Mouse (Mus musculus): ENCODE measurements at regions not wholly inside any gene's neighbourhood (a gene's known extent, or its start where the extent isn't known, plus 50 kb on each side); places are given as distances from the start of the nearest gene placed in this dataset.

DNA sequence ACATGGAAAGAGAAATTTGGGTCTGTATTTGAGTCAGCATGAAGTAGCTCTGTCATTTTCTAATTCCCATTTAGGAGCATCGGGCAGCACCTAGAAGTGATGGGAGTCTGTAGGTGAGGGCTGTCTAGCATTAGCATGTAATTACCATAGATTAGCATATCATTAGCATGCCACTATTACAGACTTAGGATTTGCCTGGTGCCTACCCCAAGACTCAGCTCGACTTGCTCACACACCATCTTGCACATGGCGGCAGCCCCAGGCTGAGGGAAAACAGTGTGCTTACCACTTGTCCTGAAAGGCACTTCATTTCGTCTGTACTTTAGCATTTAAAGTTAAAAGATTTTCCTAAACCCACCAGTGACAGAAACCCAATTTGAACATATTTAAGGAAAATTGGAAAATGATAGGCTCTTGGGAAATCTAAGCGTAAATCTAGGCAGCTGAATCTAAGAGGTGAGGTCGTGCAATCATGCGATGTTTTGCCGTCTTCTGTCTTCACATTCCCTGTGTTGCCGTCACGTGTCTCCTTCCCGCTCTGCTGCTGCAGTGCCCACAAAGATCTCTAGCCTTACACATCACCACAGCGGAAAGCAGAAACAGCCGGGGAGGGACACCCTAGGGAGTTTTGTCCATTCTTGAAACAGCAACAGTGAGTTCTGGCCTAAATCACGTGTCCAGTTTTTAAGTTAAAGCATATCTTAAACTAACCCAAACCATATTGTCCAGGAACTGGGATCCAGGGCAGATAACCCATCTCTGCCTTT, 101.2 kb upstream of the Tsc22d1 start:
- no peaks in the 10 kb centered on the region for H3K9me3 ChIP-seq (ENCODE audit: low read length)
- H3K27ac ChIP-seq (ENCODE audit: low read depth, low read length) = no peak overlapping the region

DNA sequence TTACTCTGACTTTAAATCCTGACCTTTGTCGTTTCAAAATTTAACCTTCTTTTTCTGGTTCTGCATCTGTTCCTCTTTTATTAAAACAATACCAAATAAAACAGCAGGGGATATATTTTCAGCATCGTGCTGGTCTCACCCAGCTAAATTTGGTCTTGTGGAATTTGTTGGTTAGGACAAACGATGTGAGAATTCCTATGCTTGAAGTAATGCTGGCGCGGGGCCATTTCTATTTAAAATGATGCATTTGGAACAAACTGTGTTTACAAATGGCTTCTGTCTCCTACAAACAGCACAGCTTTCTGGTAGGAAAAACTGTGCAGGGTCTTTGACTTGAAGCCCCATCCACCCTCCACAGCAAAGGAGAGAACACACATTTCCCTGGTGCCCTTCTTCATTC, 96.3 kb upstream of the Tsc22d1 start:
- no peak for ATAC-seq (ENCODE audit: low FRiP score)
- WGBS = 79% methylated on average over 5 of the region's 5 CpGs
- no peaks in the 10 kb centered on the region for H3K9me3 ChIP-seq (ENCODE audit: low read length)

More for the DNA sequence above, 101.2 kb upstream of the Tsc22d1 start:
- no peaks in the 10 kb centered on the region for H3K36me3 ChIP-seq (ENCODE audit: insufficient read depth, low read length)
- no peak for TF ChIP-seq CTCF (IDR thresholded peaks at IDR 0.05)
- no peaks in the 10 kb centered on the region for H3K4me1 ChIP-seq (ENCODE audit: insufficient read depth, low read length)
- no peaks in the 10 kb centered on the region for H3K27me3 ChIP-seq (ENCODE audit: insufficient read depth, low read length)
- no peak overlapping the region for H3K9ac ChIP-seq (replicated peaks; ENCODE audit: low read length, poor library complexity, severe bottlenecking)
- H3K4me2 ChIP-seq (ENCODE audit: low read depth, low read length, poor library complexity, severe bottlenecking) = no peak overlapping the region
- no peak overlapping the region for H3K4me3 ChIP-seq (ENCODE audit: low read depth, low read length)
- no peak for ATAC-seq (ENCODE audit: low FRiP score)
- 49% methylated on average over 14 of the region's 14 CpGs for WGBS
- peak; percentile 20 for DNase-seq (ENCODE audit: low spot score)

GRCm38 (mm10) chr14:76324246-76324645, 90.5 kb upstream of the Tsc22d1 start:
- Histone ChIP-seq H3K27ac (ENCODE audit: low read depth, low read length) (no peak overlapping the region), H3K4me2 (ENCODE audit: low read depth, low read length, poor library complexity, severe bottlenecking) (no peak overlapping the region), H3K4me1 (ENCODE audit: insufficient read depth, low read length) (no peaks in the 10 kb centered on the region), H3K4me3 (ENCODE audit: low read depth, low read length) (no peak overlapping the region), H3K9ac (replicated peaks; ENCODE audit: low read length, poor library complexity, severe bottlenecking) (no peak overlapping the region), H3K9me3 (ENCODE audit: low read length) (no peaks in the 10 kb centered on the region), H3K36me3 (ENCODE audit: insufficient read depth, low read length) (no peaks in the 10 kb centered on the region), H3K27me3 (ENCODE audit: insufficient read depth, low read length) (no peaks in the 10 kb centered on the region)
- WGBS = 83% methylated on average over 1 of the region's 1 CpGs
- TF ChIP-seq CTCF (IDR thresholded peaks at IDR 0.05) = no peak
- DNase-seq (ENCODE audit: low spot score) (no peak), ATAC-seq (ENCODE audit: low FRiP score) (no peak)

More for the DNA sequence above, 96.3 kb upstream of the Tsc22d1 start:
- DNase-seq (ENCODE audit: low spot score) = peak; percentile 42
- Histone ChIP-seq H3K27ac (ENCODE audit: low read depth, low read length) (no peak overlapping the region), H3K9ac (replicated peaks; ENCODE audit: low read length, poor library complexity, severe bottlenecking) (no peak overlapping the region), H3K4me3 (ENCODE audit: low read depth, low read length) (no peak overlapping the region), H3K36me3 (ENCODE audit: insufficient read depth, low read length) (no peaks in the 10 kb centered on the region), H3K27me3 (ENCODE audit: insufficient read depth, low read length) (no peaks in the 10 kb centered on the region), H3K4me2 (ENCODE audit: low read depth, low read length, poor library complexity, severe bottlenecking) (no peak overlapping the region), H3K4me1 (ENCODE audit: insufficient read depth, low read length) (no peaks in the 10 kb centered on the region)
- TF ChIP-seq CTCF (IDR thresholded peaks at IDR 0.05) = no peak

- no peak overlapping the region for H3K4me2 ChIP-seq (ENCODE audit: low read depth, low read length, poor library complexity, severe bottlenecking)
- no peak for TF ChIP-seq CTCF (IDR thresholded peaks at IDR 0.05)
- H3K4me3 ChIP-seq (ENCODE audit: low read depth, low read length) = no peak overlapping the region
- H3K4me1 ChIP-seq (ENCODE audit: insufficient read depth, low read length) = no peaks in the 10 kb centered on the region
- no peaks in the 10 kb centered on the region for H3K27me3 ChIP-seq (ENCODE audit: insufficient read depth, low read length)
- no peak overlapping the region for H3K9ac ChIP-seq (replicated peaks; ENCODE audit: low read length, poor library complexity, severe bottlenecking)
- no peaks in the 10 kb centered on the region for H3K9me3 ChIP-seq (ENCODE audit: low read length)
- WGBS = 82% methylated on average over 5 of the region's 5 CpGs
- H3K36me3 ChIP-seq (ENCODE audit: insufficient read depth, low read length) = no peaks in the 10 kb centered on the region
- ATAC-seq (ENCODE audit: low FRiP score) (no peak), DNase-seq (ENCODE audit: low spot score) (no peak)
- no peak overlapping the region for H3K27ac ChIP-seq (ENCODE audit: low read depth, low read length)
Measured at GRCm38 (mm10) chr14:76329983-76330382, 84.8 kb upstream of the Tsc22d1 start.

- WGBS = 27% methylated on average over 11 of the region's 11 CpGs
- 0 out of 2 replicates have a peak, but pooled peaks have one; percentile 31 for ATAC-seq (ENCODE audit: low FRiP score)
- H3K4me2 ChIP-seq (ENCODE audit: low read depth, low read length, poor library complexity, severe bottlenecking) = no peak overlapping the region
- no peaks in the 10 kb centered on the region for H3K27me3 ChIP-seq (ENCODE audit: insufficient read depth, low read length)
- DNase-seq (ENCODE audit: low spot score) = peak; percentile 73
- TF ChIP-seq CTCF (IDR thresholded peaks at IDR 0.05) = no peak
- H3K9ac ChIP-seq (replicated peaks; ENCODE audit: low read length, poor library complexity, severe bottlenecking) = no peak overlapping the region
- H3K27ac ChIP-seq (ENCODE audit: low read depth, low read length) = no peak overlapping the region
- no peaks in the 10 kb centered on the region for H3K9me3 ChIP-seq (ENCODE audit: low read length)
- no peak overlapping the region for H3K4me3 ChIP-seq (ENCODE audit: low read depth, low read length)
- H3K36me3 ChIP-seq (ENCODE audit: insufficient read depth, low read length) = no peaks in the 10 kb centered on the region
- H3K4me1 ChIP-seq (ENCODE audit: insufficient read depth, low read length) = no peaks in the 10 kb centered on the region
Measured at GRCm38 (mm10) chr14:76331497-76332335, 83.0 kb upstream of the Tsc22d1 start.

- Histone ChIP-seq H3K27me3 (ENCODE audit: insufficient read depth, low read length) (no peaks in the 10 kb centered on the region), H3K9ac (replicated peaks; ENCODE audit: low read length, poor library complexity, severe bottlenecking) (no peak overlapping the region), H3K4me1 (ENCODE audit: insufficient read depth, low read length) (no peaks in the 10 kb centered on the region), H3K9me3 (ENCODE audit: low read length) (no peaks in the 10 kb centered on the region), H3K36me3 (ENCODE audit: insufficient read depth, low read length) (no peaks in the 10 kb centered on the region), H3K27ac (ENCODE audit: low read depth, low read length) (no peak overlapping the region), H3K4me3 (ENCODE audit: low read depth, low read length) (no peak overlapping the region), H3K4me2 (ENCODE audit: low read depth, low read length, poor library complexity, severe bottlenecking) (no peak overlapping the region)
- ATAC-seq (ENCODE audit: low FRiP score) = no peak
- no peak for TF ChIP-seq CTCF (IDR thresholded peaks at IDR 0.05)
- WGBS = 73% methylated on average over 10 of the region's 10 CpGs
- no peak for DNase-seq (ENCODE audit: low spot score)
Measured at GRCm38 (mm10) chr14:76332336-76332703, 82.4 kb upstream of the Tsc22d1 start.
